Mouse (Mus musculus) brain, embryonic 14.5 days (tissue): Measurements from ENCODE around the gene Pard6a.

Experiments used
- CTCF ChIP-seq: fragments of 200-500 bp; IDR thresholded peaks from 2 replicates; pipeline ENCODE4 v1.5.1; 2012; ENCODE audit warnings: inconsistent platforms, mild to moderate bottlenecking, moderate library complexity, borderline replicate concordance; ENCODE audit not compliant: insufficient read depth, insufficient read length; ENCODE audit errors: extremely low read depth
- POLR2A ChIP-seq: fragments of 200-500 bp; IDR thresholded peaks from 2 replicates; pipeline ENCODE4 v1.6.1; 2012; ENCODE audit warnings: mild to moderate bottlenecking, inconsistent platforms, borderline replicate concordance; ENCODE audit not compliant: poor library complexity, insufficient read depth, insufficient read length, severe bottlenecking; ENCODE audit errors: extremely low read depth

- TF ChIP-seq CTCF = no peak
- TF ChIP-seq POLR2A = peak; percentile 75; the same call in 1 of the 2 replicates
Observed at GRCm38 (mm10) chr8:105700966-105701824, at the start of gene Pard6a, which contains the start of gene Acd.
